Mouse (Mus musculus): ENCODE results near the gene Rnf150.
A peak's percentile ranks its signal among the peaks of the same experiment; 100 is the strongest.

DNA sequence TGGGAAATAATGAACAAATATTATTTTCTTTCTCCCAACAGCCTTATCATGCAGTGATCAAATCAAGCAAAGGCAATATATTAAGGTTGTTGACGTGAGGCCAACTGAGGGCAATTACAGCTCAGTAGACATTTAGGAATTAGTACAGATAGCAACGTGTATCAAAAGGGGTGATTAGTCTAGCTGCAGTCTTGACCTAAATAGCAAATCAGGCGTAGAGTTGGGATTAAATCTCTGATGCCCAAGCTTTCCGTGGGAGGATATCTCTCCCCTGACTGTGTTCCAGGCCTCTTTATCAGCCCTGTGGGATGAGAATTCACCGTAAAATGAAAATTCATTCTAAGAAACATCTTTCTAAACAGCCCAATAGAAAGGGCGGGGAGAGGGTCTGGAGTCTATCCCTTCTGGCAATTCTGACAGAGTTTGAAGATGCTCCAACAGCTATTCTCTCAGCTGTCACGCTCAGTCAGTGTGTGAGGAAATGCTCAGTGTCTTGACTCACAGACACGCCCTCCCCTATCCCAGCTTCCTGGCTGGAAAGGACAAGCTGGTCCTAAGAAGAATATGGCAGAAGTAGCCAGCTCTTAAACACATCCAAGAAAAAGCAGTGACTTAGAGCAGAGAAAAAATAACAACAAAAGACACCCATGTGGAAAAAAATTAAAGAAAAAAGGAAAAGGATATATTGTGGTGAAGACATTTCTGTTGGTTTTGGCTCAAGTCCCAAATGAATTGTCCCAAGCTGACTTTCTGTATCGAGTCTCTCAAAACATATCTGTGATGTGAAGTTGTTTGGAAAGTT lies 4.4 kb upstream of the Rnf150 start:
- TF ChIP-seq POLR2A (IDR thresholded peaks at IDR 0.05; ENCODE audit: insufficient read length, low read depth) (no peak), POLR2AphosphoS2 (IDR thresholded peaks at IDR 0.05; ENCODE audit: insufficient read length, low read depth) (no peak), MAX (IDR thresholded peaks at IDR 0.05; ENCODE audit: low read depth) (no peak), USF1 (IDR thresholded peaks at IDR 0.05; ENCODE audit: low read depth) (no peak), TCF3 (IDR thresholded peaks at IDR 0.05; ENCODE audit: insufficient read length, low read depth) (peak; percentile 8), SRF (IDR thresholded peaks at IDR 0.05; ENCODE audit: control insufficient read depth, insufficient read length, low read depth) (no peak), MYOD1 (IDR thresholded peaks at IDR 0.05; ENCODE audit: control insufficient read depth in 1 of 3, insufficient read length in 2 of 3, low read depth in 2 of 3) (peak; percentile 83 to 87 (median 87)), TCF12 (IDR thresholded peaks at IDR 0.05; ENCODE audit: insufficient read depth, poor library complexity, severe bottlenecking) (no peak), MYOG (IDR thresholded peaks at IDR 0.05; ENCODE audit: control insufficient read depth in 1 of 3, insufficient read depth in 1 of 3, insufficient read length in 2 of 3, low read depth in 2 of 3) (no peak), REST (IDR thresholded peaks at IDR 0.05; ENCODE audit: insufficient read depth, insufficient read length) (no peak), E2F4 (IDR thresholded peaks at IDR 0.05; ENCODE audit: insufficient read depth) (no peak), CEBPB (IDR thresholded peaks at IDR 0.05; ENCODE audit: insufficient read depth, poor library complexity, severe bottlenecking) (no peak)

All from myocyte (in vitro differentiated cells).